Mouse (Mus musculus) kidney, adult 9 months (tissue): ENCODE results near the gene Slc39a11.

ENCODE experiments used
- DNase-seq: peaks from one replicate; pipeline ENCODE4 v3.0.0; 2022

Slc39a11 gene

DNA sequence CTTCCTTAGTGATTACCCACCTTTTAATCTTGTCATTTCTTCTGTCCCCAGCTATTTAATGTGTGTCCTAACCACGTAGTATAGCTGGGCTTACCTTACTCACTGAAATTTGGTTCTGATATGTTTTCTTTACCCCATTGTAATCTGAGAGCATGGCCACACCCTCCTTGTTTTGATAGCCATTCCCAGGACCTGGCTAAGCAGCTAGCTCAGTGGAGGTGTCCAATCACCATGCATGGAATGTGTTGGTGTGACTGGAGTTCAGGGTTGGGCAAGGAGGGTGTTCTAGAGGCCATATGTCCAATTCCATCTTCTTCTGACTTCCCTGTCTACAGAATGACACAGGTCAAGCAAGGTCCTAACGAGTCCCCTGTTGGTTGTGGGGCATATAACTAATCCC, 429.2 kb downstream of the Slc39a11 start:
- no peak for DNase-seq

DNA sequence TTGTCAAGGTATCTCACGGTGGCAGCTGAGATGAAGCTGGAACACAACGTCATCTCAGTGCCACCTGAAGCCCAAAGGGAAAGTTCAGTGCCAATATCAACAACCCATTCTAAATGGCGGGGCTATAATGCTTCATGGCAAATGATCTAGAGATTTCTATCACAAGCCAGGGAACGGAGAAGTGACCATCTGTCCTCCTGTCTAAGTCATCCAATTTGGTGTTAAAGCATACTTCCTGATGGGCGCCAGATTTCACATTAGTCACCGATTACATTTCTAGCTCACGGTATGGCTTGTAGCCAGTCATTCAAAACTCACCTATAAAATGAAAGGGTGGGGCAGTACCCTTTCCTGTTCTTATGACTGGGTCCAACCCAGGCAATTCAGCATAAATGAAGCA, 435.1 kb downstream of the Slc39a11 start:
- DNase-seq = no peak

DNA sequence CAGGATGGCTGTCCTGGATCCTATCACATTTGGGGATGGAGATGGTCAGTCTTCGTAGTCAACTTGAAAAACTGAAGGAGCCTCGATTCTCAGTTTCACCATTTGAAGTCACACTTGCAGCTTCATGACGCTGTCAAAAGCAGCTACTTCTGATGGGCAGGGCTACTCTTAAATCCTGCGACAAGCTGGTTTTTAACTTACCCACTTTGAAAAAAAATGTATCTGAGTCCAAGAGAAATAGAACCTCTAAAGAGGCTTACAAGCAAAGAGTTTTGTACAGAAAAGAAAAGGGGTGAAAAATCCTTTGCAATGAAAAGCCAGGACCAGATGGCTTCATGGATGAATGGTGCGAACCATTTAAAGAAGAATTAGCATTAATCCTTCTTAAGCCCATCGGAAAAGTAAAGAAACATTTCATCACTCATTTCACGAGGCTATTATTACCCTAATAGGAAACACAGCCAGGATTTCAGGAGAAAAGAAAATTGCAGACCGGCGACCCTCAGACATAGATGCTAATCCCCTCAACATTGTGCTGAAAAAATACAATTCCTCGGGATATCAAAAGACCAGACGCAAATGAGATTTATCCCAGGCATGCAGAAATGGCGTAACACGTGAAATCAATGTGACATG, 437.4 kb downstream of the Slc39a11 start:
- DNase-seq = no peak

DNA sequence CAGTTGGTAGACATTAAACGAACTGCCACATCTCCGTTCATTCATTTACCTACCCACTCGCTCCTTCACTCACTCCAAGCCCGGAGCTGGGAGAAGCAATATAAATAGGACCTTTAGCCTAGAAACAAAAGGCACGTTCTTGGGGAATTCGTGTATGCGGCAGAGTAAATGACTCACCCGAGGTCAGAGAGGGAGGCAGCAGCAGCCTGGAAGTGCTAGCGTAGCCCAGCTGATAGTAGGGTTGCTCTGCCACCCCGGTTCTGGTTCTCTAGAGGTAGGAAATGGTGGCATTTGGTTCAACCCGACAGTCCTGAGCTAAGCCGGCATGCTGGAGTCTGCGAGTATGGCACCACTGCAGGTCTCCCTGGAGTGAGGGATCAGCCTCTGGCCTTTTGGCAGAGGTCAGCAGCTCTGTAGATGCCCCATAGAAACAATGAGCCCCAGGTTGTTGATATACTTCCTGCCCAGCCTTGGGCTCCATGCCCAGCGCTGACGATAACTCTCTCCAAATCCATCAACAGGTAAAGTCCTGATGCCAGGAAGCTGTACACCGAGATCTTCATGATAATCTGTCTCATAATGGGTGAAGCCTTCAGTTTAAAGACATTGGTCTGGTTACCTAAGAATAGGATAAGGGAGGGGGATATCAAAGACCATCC, 440.5 kb downstream of the Slc39a11 start:
- no peak for DNase-seq

DNA sequence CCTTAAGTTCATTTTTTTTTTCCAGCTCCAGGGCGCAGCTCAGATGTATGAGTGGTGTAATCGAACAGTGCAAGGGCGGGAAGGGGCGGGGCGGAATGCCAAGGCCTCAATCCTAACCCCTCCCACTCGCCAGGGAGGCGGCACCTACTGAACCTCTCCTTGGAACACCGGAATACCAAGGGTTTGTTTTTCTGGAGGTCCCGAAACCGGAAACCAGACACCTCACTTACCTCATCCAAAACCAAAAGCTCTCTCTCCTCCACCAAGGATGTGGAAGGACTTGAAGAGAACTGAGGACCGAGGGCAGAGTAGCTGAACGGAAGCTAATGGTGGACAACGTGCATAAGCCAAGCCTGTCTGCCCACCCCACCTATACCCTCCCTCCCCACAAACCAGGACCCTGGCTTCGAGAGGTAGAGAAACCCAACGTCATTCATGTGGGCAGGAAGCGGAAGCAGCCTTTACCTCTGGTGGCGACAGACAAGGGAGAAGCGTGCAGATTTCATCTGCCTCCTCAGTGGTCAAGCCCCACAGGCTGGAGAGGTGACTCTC, 441.3 kb downstream of the Slc39a11 start:
- DNase-seq = no peak

DNA sequence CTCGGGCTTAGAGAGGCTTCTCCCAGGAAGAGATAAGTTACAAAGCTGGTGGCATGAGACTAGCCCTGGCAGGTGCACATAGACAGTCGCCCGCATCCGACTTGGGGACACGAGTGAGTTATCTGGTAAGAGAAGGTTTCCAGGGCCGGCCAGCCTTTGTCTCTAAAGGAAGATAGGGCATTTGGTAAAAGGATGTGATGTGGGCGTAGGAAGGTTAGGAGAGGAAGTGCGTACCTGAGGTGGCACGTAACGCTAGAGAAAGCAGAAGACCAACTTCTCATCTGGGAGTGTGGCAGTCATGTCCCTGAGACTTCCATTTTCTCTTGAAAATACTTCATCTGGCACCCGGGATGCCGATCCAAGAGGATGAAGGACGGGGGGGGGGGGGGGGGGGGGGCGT, 441.9 kb downstream of the Slc39a11 start:
- no peak for DNase-seq

DNA sequence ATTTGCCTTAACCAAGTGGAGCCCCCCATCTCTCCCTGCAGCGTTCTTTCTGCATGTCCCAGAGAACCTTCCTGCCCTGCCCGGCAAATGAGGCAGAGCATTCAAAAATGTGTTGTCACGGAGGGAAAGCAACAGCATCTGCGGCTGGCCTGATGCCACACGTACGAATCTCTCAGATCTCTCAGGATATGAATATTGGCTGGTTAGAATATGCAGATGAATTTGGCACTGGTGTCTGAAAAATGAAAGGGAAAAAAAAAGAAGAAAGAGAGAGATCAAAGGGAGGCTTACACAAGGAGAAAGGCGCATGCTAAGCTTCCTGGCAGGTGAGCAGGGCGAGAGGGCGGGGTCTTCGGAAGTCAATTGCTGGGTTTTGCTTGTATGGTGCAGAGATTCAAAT, 443.8 kb downstream of the Slc39a11 start:
- DNase-seq = no peak

DNA sequence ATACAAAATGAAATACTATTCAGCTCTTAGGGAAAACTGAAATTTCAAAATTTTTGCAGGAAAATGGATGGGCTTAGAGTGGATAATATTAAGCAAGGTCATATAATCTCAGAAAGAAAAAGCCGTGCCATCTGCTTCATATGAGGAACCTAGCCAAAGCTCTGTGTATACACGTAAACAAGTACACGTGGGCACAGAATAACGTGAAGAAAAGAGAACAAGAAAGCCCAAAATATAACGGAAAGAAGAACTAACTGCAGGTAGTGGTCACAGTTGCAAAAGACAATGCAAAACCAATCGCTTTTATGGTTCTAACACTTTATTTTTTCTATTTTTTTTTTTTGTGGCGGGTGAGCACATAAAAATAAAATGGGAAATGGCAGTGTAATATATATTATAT, 446.9 kb downstream of the Slc39a11 start:
- no peak for DNase-seq

DNA sequence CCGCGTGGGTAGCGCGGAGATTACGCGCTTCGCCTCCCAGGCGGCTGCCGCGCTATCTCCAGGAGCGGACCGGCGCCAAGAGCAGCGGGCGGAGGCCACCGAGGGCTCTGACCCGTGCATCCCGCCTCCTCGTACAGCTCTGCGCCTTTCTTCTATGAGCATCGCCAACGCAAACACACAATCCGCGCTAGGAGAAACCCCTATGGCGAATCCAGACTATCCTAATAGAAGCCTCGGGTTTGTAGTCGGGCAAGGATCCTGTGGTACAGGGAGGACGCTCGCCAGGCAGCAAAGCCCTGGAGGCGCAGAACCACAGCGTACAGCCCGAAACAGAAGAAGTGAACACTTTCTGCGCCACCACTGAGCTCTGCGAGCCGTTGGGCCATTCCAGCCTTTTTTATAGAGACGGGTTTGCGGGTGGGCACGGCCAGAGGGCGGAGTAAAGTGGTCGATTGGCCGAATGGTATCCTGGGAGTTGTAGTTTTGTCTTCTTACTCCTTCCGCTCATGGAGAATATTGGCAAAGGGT, 448.3 kb downstream of the Slc39a11 start:
- DNase-seq = peak; percentile 72

DNA sequence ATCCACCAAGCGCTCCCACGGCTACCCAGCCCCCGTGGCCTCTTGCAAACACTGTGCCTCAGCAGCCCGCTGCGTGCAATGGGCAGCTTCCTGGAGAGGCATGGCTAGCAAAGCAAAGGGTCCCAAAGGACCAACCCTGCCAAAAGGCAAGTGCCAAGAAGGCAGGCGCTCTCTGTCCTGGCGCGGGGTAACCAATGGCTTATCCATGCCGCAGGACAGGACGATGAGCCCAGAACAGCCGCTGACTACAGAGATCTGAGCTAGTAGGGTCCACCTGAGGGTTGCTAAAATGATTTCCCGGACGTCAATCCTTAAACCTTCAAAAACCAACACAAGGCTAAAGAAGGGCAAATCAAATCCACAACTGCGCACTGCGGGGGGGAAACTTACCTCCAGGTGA, 449.0 kb downstream of the Slc39a11 start:
- no peak for DNase-seq

DNA sequence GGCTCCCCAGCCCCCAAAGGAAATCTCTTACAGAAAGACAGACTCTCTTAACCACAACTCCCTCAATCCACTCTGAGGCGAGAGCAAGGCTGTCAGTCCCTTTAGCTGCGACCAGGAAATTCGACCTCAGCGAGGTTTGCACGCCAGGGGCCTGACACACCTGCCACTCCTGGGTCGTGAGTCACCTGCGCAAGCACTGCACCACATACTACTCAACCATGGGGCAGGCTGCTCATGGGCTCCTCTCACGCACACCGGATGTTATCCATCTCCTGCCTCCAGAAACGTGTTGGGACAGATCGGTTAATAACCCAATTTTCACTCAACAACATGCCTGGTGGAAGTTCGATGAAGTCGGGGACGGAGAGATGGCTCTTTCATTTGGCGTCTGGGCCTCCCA, 451.3 kb downstream of the Slc39a11 start:
- DNase-seq = no peak

DNA sequence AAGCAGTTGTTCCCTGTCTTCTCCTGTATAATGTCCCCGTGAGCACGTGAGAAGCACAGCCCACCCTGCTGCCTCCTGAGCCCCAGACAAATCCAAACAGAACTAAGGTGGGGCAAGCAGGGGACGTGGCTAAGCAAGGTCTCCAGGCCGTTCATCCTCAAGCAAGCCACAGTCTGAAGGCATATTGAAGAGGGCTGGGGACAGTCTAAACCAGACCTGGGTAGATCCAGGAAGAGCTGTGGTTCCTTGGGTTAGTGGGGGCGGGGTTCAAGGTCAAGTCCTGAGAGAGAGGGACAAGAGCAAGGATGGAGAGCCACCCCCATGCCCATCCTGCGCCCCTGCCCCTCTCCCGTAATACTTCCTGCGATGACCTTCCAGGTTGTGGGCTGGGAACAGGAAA, 452.3 kb downstream of the Slc39a11 start:
- no peak for DNase-seq

DNA sequence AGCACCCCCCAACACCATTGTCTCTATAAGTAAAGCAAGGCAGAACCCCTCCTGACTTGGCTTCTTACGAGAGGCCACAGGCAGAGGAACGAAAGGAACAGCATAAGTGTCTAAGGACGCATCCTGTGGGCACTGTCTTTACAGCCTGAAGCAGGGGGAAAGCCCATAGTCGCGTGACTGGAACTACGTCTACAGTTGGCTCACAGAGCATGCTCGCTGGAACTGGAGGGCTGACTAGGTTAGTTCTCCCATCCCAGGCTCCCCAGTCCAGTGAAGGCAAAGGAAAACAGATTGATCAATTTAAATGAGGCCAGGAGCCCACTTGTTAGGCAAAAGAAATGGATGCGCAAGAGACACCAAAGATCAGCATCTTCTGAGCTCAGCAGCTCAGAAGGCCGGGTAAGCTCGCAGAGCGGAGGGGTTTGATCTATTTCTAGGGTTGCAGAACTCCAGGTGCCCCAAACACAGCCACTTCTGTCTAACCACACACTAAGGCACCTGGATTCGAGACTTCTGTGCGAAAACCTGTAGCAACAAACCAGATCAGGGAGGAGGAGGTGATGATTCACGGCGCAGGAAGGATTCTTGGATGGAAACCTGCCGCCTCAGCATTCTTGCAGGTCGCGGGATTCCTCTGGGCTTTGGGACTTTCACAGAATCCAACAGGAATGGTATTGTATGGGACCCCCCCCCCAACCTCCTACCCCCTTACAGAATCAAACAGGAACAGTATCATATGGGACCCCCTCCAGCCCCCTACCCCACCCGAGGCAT, 453.5 kb downstream of the Slc39a11 start:
- DNase-seq = no peak
